In the genomic region with DNA sequence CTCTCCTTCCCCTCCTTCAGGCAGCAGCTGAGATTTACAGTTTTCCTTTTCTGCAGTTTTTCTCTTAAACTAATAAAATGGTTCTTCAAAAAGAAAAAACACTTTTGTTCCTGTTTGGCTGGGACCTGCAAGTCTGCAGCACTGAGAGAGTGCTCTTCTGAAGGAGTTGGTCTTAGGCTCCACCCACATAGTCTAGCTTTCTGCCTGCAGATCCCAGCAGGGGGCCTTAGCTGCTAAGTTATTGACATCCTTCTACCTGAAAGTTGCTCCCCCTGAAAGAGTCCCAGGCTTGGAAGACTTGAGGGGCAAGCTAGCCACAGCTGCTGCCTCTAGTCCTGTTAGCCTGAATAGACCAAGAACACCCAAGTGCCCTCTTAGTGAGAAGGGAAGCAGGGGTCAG, we compare ENCODE assay signal across 23 mouse cellular contexts. TPM values are rescaled to one million over a fixed set of nuclear protein-coding genes. Genes with fewer than 3 reads are reported as not detected.
DNase-seq lines count a peak whose midpoint lies in the region; ATAC-seq and TF ChIP-seq lines count a peak whose summit lies in the region.
"Had no signal": no experiment of that assay in that cellular context is flagged by ENCODE, and none has a peak within 500 bp of the region (broad histone marks: within the 10 kb centered on the region; RNA-seq: fewer than 3 reads in every experiment).

No protein-coding gene starts in this region.

- H3K27ac ChIP-seq in embryonic facial prominence, embryonic 14.5 days (replicated peaks; ENCODE audit: low read depth, low read length) = no peak overlapping the region
- H3K27ac ChIP-seq in embryonic facial prominence, embryonic 10.5 days (replicated peaks) = no peak overlapping the region
- no peak overlapping the region for H3K27ac ChIP-seq in lung, postnatal 0 days (ENCODE audit: low read length)
- H3K27ac ChIP-seq in hindbrain, embryonic 14.5 days = no peak overlapping the region
- H3K27ac ChIP-seq: embryonic facial prominence, embryonic 12.5 days; forebrain, embryonic 12.5 days; heart, embryonic 10.5 days; hindbrain, embryonic 10.5 days; hindbrain, embryonic 15.5 days had no signal

- 0 out of 2 replicates have a peak, but pooled peaks have one; percentile 11 for TF ChIP-seq CTCF in lung, postnatal 0 days (IDR thresholded peaks at IDR 0.05)

- no peak for TF ChIP-seq EP300 in lung, postnatal 0 days (IDR thresholded peaks at IDR 0.05)

- H3K4me3 ChIP-seq in embryonic facial prominence, embryonic 14.5 days (ENCODE audit: low read depth, low read length) = no peak overlapping the region
- no peak overlapping the region for H3K4me3 ChIP-seq in embryonic facial prominence, embryonic 10.5 days
- no peak overlapping the region for H3K4me3 ChIP-seq in lung, postnatal 0 days (ENCODE audit: low read depth, low read length)
- no peak overlapping the region for H3K4me3 ChIP-seq in hindbrain, embryonic 14.5 days (replicated peaks; ENCODE audit: low read length)
- H3K4me3 ChIP-seq: embryonic facial prominence, embryonic 12.5 days; forebrain, embryonic 12.5 days; heart, embryonic 10.5 days; hindbrain, embryonic 10.5 days; hindbrain, embryonic 15.5 days had no signal

- H3K4me1 ChIP-seq in embryonic facial prominence, embryonic 14.5 days (ENCODE audit: control insufficient read depth, insufficient read depth, low read length) = no peaks in the 10 kb centered on the region
- no peaks in the 10 kb centered on the region for H3K4me1 ChIP-seq in embryonic facial prominence, embryonic 10.5 days
- H3K4me1 ChIP-seq in lung, postnatal 0 days (ENCODE audit: insufficient read depth, low read depth, low read length) = no peaks in the 10 kb centered on the region
- H3K4me1 ChIP-seq in hindbrain, embryonic 14.5 days (replicated peaks; ENCODE audit: control insufficient read depth, insufficient read depth, low read length) = no peaks in the 10 kb centered on the region
- H3K4me1 ChIP-seq: embryonic facial prominence, embryonic 12.5 days; forebrain, embryonic 12.5 days; hindbrain, embryonic 10.5 days; hindbrain, embryonic 15.5 days had no signal

- no peaks in the 10 kb centered on the region for H3K9me3 ChIP-seq in embryonic facial prominence, embryonic 14.5 days (ENCODE audit: control insufficient read depth, low read length)
- no peaks in the 10 kb centered on the region for H3K9me3 ChIP-seq in embryonic facial prominence, embryonic 10.5 days
- no peaks in the 10 kb centered on the region for H3K9me3 ChIP-seq in lung, postnatal 0 days (ENCODE audit: low read length)
- H3K9me3 ChIP-seq in hindbrain, embryonic 14.5 days (ENCODE audit: control insufficient read depth, low read length) = no peaks in the 10 kb centered on the region
- H3K9me3 ChIP-seq: embryonic facial prominence, embryonic 12.5 days; forebrain, embryonic 12.5 days; heart, embryonic 10.5 days; hindbrain, embryonic 10.5 days; hindbrain, embryonic 15.5 days had no signal

- H3K27me3 ChIP-seq in embryonic facial prominence, embryonic 14.5 days (replicated peaks; ENCODE audit: control insufficient read depth, insufficient read depth, low read length) = no peaks in the 10 kb centered on the region
- H3K27me3 ChIP-seq in embryonic facial prominence, embryonic 10.5 days (replicated peaks; ENCODE audit: low read depth, poor library complexity, severe bottlenecking) = no peaks in the 10 kb centered on the region
- no peaks in the 10 kb centered on the region for H3K27me3 ChIP-seq in lung, postnatal 0 days (replicated peaks; ENCODE audit: insufficient read depth, low read length)
- H3K27me3 ChIP-seq in hindbrain, embryonic 14.5 days (ENCODE audit: control insufficient read depth, insufficient read depth, low read length) = no peaks in the 10 kb centered on the region
- H3K27me3 ChIP-seq: embryonic facial prominence, embryonic 12.5 days; forebrain, embryonic 12.5 days; hindbrain, embryonic 15.5 days had no signal

- DNase-seq in embryonic facial prominence, embryonic 14.5 days (ENCODE audit: low spot score) = peak; percentile 23
- no peak for DNase-seq in embryonic facial prominence, embryonic 10.5 days (ENCODE audit: low spot score)
- peak; percentile 42 for DNase-seq in lung, postnatal 0 days (ENCODE audit: low spot score)
- no peak for DNase-seq in lung, postnatal 36 days
- peak; percentile 72 for DNase-seq in R1 (ENCODE audit: low read depth, low spot score)
- DNase-seq in hindbrain, embryonic 14.5 days (ENCODE audit: low spot score) = no peak
- no peak for DNase-seq in heart, postnatal 4 days
- DNase-seq: adrenal gland, postnatal 14 days; B cell, adult 2 months; cerebellum, adult 18-20 months; cerebellum, adult 9-11 months; embryo, embryonic 11 days; gastrocnemius, postnatal 10 days; heart, adult 18-20 months; heart, postnatal 10 days had no signal

- no peak overlapping the region for H3K4me2 ChIP-seq in embryonic facial prominence, embryonic 14.5 days (ENCODE audit: low read depth, low read length)
- H3K4me2 ChIP-seq in lung, postnatal 0 days (replicated peaks; ENCODE audit: low read depth, low read length) = no peak overlapping the region
- H3K4me2 ChIP-seq in hindbrain, embryonic 14.5 days (replicated peaks) = no peak overlapping the region
- H3K4me2 ChIP-seq: embryonic facial prominence, embryonic 12.5 days; forebrain, embryonic 12.5 days; hindbrain, embryonic 15.5 days had no signal

- ATAC-seq in embryonic facial prominence, embryonic 14.5 days (ENCODE audit: low read depth) = no peak
- peak; percentile 53 for ATAC-seq in lung, postnatal 0 days
- no peak for ATAC-seq in hindbrain, embryonic 14.5 days (ENCODE audit: low FRiP score)
- ATAC-seq: activated CD4-positive, CD25-positive, alpha-beta regulatory T cell, adult 4 months; CD4-positive, CD25-positive, alpha-beta regulatory T cell, adult 4 months; forebrain, embryonic 16.5 days had no signal

- no peak overlapping the region for H3K9ac ChIP-seq in embryonic facial prominence, embryonic 14.5 days (ENCODE audit: low read depth, low read length)
- no peak overlapping the region for H3K9ac ChIP-seq in lung, postnatal 0 days (replicated peaks; ENCODE audit: low read depth)
- no peak overlapping the region for H3K9ac ChIP-seq in hindbrain, embryonic 14.5 days
- H3K9ac ChIP-seq: embryonic facial prominence, embryonic 12.5 days; forebrain, embryonic 12.5 days; hindbrain, embryonic 15.5 days had no signal

- peaks cover 89% of the 10 kb centered on the region for H3K36me3 ChIP-seq in embryonic facial prominence, embryonic 14.5 days (ENCODE audit: control insufficient read depth, insufficient read depth, low read length)
- H3K36me3 ChIP-seq in embryonic facial prominence, embryonic 10.5 days (replicated peaks) = peaks cover 94% of the 10 kb centered on the region
- H3K36me3 ChIP-seq in lung, postnatal 0 days (ENCODE audit: insufficient read depth, low read length) = peaks cover 46% of the 10 kb centered on the region
- peaks cover 96% of the 10 kb centered on the region for H3K36me3 ChIP-seq in hindbrain, embryonic 14.5 days (replicated peaks; ENCODE audit: control insufficient read depth, insufficient read depth)

RNA-seq across cellular contexts. Expression of a gene that starts 48.4 kb away (rescaled TPM):
- 23.1 and 26.6 TPM in 2 replicates for polyA plus RNA-seq in embryonic facial prominence, embryonic 14.5 days (2014; fragmentation: Nextera tagmentation; extraction: Ambion mirVana)
- polyA plus RNA-seq in embryonic facial prominence, embryonic 10.5 days (2016; fragmentation: Nextera tagmentation; extraction: Ambion mirVana) = 6.3 and 17.0 TPM in 2 replicates
- 1.1 TPM in 2 replicates for polyA plus RNA-seq in lung, postnatal 0 days (2015; fragmentation: Nextera tagmentation; extraction: Ambion mirVana)
- polyA plus RNA-seq in hindbrain, embryonic 14.5 days (2014; fragmentation: Nextera tagmentation; extraction: Ambion mirVana) = 3.3 and 3.9 TPM in 2 replicates
- total RNA-seq in heart, postnatal 4 days (2021) = under 1 TPM in 1 of 2 experiments, not detected in 1; 0.29 TPM

Comparison
In these comparisons a context has a peak if more than half of its experiments do, and no peak if none do; other contexts are left out.
1. DNase-seq: peak in embryonic facial prominence, embryonic 14.5 days (single experiment), lung, postnatal 0 days (single experiment) and R1 (single experiment); none in embryonic facial prominence, embryonic 10.5 days (single experiment), lung, postnatal 36 days (single experiment), hindbrain, embryonic 14.5 days (single experiment) and heart, postnatal 4 days (single experiment).